In genomic region chr19:36585505-36585904, GRCm38 (mm10) we compare ENCODE assay signal across 27 mouse cellular contexts. TPM values are rescaled to one million over a fixed set of nuclear protein-coding genes. Genes with fewer than 3 reads are reported as not detected.
DNase-seq lines count a peak whose midpoint lies in the region; ATAC-seq and TF ChIP-seq lines count a peak whose summit lies in the region.
"Had no signal": no experiment of that assay in that cellular context is flagged by ENCODE, and none has a peak within 500 bp of the region (broad histone marks: within the 10 kb centered on the region; RNA-seq: fewer than 3 reads in every experiment).

No protein-coding gene starts in this region.

- no peak for DNase-seq in liver, postnatal 0 days
- DNase-seq in MEL (ENCODE audit: low read depth, low spot score), result no peak
- DNase-seq in stomach, postnatal 0 days (ENCODE audit: low spot score), result no peak
- DNase-seq: adrenal gland, postnatal 25 days; cerebellum, adult 18-20 months; cerebellum, postnatal 14 days; gastrocnemius, postnatal 10 days; heart, postnatal 36 days; kidney, adult 18-20 months; lung, embryonic 14.5 days; lung, postnatal 36 days; thymus, postnatal 14 days had no signal

- no peaks in the 10 kb centered on the region for H3K79me2 ChIP-seq in MEL (ENCODE audit: control insufficient read depth, insufficient read depth, low read length, poor library complexity)

- 93% methylated on average over 1 of the region's 1 CpGs for WGBS in intestine, postnatal 0 days
- 100% methylated on average over 1 of the region's 1 CpGs for WGBS in intestine, embryonic 16.5 days
- 97% methylated on average over 1 of the region's 1 CpGs for WGBS in liver, postnatal 0 days (ENCODE audit: insufficient replicate concordance)
- WGBS in liver, embryonic 12.5 days (ENCODE audit: insufficient replicate concordance), result 82% methylated on average over 1 of the region's 1 CpGs
- WGBS in stomach, postnatal 0 days, result 91% methylated on average over 1 of the region's 1 CpGs

- H3K4me2 ChIP-seq in intestine, postnatal 0 days (replicated peaks; ENCODE audit: low read depth), result no peak overlapping the region
- no peak overlapping the region for H3K4me2 ChIP-seq in intestine, embryonic 16.5 days (ENCODE audit: low read depth, low read length)
- H3K4me2 ChIP-seq in liver, postnatal 0 days (ENCODE audit: low read depth, low read length), result no peak overlapping the region
- H3K4me2 ChIP-seq in liver, embryonic 12.5 days, result no peak overlapping the region
- no peak overlapping the region for H3K4me2 ChIP-seq in stomach, postnatal 0 days (replicated peaks; ENCODE audit: low read depth)
- H3K4me2 ChIP-seq: heart, embryonic 15.5 days; hindbrain, embryonic 13.5 days; limb, embryonic 13.5 days; lung, embryonic 14.5 days; midbrain, embryonic 12.5 days had no signal

- no peaks in the 10 kb centered on the region for H3K36me3 ChIP-seq in intestine, postnatal 0 days (ENCODE audit: control insufficient read depth, insufficient read depth)
- H3K36me3 ChIP-seq in intestine, embryonic 16.5 days (ENCODE audit: control insufficient read depth, insufficient read depth, low read length), result no peaks in the 10 kb centered on the region
- H3K36me3 ChIP-seq in liver, postnatal 0 days (replicated peaks; ENCODE audit: insufficient read depth, low read length), result no peaks in the 10 kb centered on the region
- H3K36me3 ChIP-seq in liver, embryonic 12.5 days, result no peaks in the 10 kb centered on the region
- no peaks in the 10 kb centered on the region for H3K36me3 ChIP-seq in MEL (ENCODE audit: control insufficient read depth in 1 of 2, insufficient read depth in 2 of 2, low read length in 2 of 2)
- peaks cover 3% of the 10 kb centered on the region; the same call in 1 of the 2 replicates for H3K36me3 ChIP-seq in stomach, postnatal 0 days (ENCODE audit: control insufficient read depth, insufficient read depth, low read length)
- H3K36me3 ChIP-seq: G1E; heart, embryonic 15.5 days; midbrain, embryonic 12.5 days had no signal

- H3K27ac ChIP-seq in intestine, postnatal 0 days (ENCODE audit: low read depth, low read length), result no peak overlapping the region
- no peak overlapping the region for H3K27ac ChIP-seq in intestine, embryonic 16.5 days (ENCODE audit: low read length)
- no peak overlapping the region for H3K27ac ChIP-seq in liver, postnatal 0 days (ENCODE audit: low read depth)
- H3K27ac ChIP-seq in liver, embryonic 12.5 days, result no peak overlapping the region
- no peak overlapping the region for H3K27ac ChIP-seq in MEL (ENCODE audit: control insufficient read depth, low read depth, low read length)
- no peak overlapping the region for H3K27ac ChIP-seq in stomach, postnatal 0 days (replicated peaks)
- H3K27ac ChIP-seq: heart, embryonic 10.5 days; heart, embryonic 15.5 days; hindbrain, embryonic 13.5 days; left cerebral cortex, adult 2 months; limb, embryonic 13.5 days; liver, embryonic 14.5 days; midbrain, embryonic 12.5 days had no signal

- TF ChIP-seq POLR2A in MEL (IDR thresholded peaks at IDR 0.05; ENCODE audit: control insufficient read depth in 1 of 2, insufficient read depth in 1 of 2, low read depth in 1 of 2, low read length in 2 of 2, poor library complexity in 1 of 2), result no peak

- ATAC-seq in intestine, postnatal 0 days, result no peak
- no peak for ATAC-seq in intestine, embryonic 16.5 days
- ATAC-seq in liver, postnatal 0 days, result no peak
- no peak for ATAC-seq in liver, embryonic 12.5 days
- ATAC-seq in stomach, postnatal 0 days (ENCODE audit: low FRiP score, low TSS enrichment), result no peak
- ATAC-seq in granulocyte monocyte progenitor cell, adult 5-6 weeks (replicated peaks; ENCODE audit: poor library complexity, severe bottlenecking), result no peak
- ATAC-seq: forebrain, embryonic 16.5 days had no signal

- no peaks in the 10 kb centered on the region for H3K9me3 ChIP-seq in intestine, postnatal 0 days (ENCODE audit: control insufficient read depth)
- no peaks in the 10 kb centered on the region for H3K9me3 ChIP-seq in intestine, embryonic 16.5 days (ENCODE audit: control insufficient read depth, low read length)
- no peaks in the 10 kb centered on the region for H3K9me3 ChIP-seq in liver, postnatal 0 days (ENCODE audit: low read length)
- H3K9me3 ChIP-seq in liver, embryonic 12.5 days (replicated peaks), result no peaks in the 10 kb centered on the region
- no peaks in the 10 kb centered on the region for H3K9me3 ChIP-seq in MEL (replicated peaks; ENCODE audit: insufficient read depth, low read length)
- no peaks in the 10 kb centered on the region for H3K9me3 ChIP-seq in stomach, postnatal 0 days (ENCODE audit: control insufficient read depth, low read length)
- H3K9me3 ChIP-seq: G1E; heart, embryonic 10.5 days; heart, embryonic 15.5 days; hindbrain, embryonic 13.5 days; limb, embryonic 13.5 days; megakaryocyte, embryonic 14.5 days; midbrain, embryonic 12.5 days had no signal

- H3K4me1 ChIP-seq in intestine, postnatal 0 days (replicated peaks; ENCODE audit: control insufficient read depth, insufficient read depth, low read length), result no peaks in the 10 kb centered on the region
- H3K4me1 ChIP-seq in intestine, embryonic 16.5 days (ENCODE audit: control insufficient read depth, insufficient read depth, low read length), result no peaks in the 10 kb centered on the region
- H3K4me1 ChIP-seq in liver, postnatal 0 days (ENCODE audit: insufficient read depth), result no peaks in the 10 kb centered on the region
- no peaks in the 10 kb centered on the region for H3K4me1 ChIP-seq in liver, embryonic 12.5 days
- no peaks in the 10 kb centered on the region for H3K4me1 ChIP-seq in MEL (ENCODE audit: control insufficient read depth in 1 of 2, insufficient read depth in 2 of 2, low read length in 2 of 2)
- H3K4me1 ChIP-seq in stomach, postnatal 0 days (replicated peaks; ENCODE audit: control insufficient read depth, insufficient read depth), result no peaks in the 10 kb centered on the region
- H3K4me1 ChIP-seq: heart, embryonic 10.5 days; hindbrain, embryonic 13.5 days; limb, embryonic 13.5 days; megakaryocyte, embryonic 14.5 days; midbrain, embryonic 12.5 days had no signal

- H3K27me3 ChIP-seq in intestine, postnatal 0 days (replicated peaks; ENCODE audit: control insufficient read depth, insufficient read depth, low read length), result no peaks in the 10 kb centered on the region
- H3K27me3 ChIP-seq in intestine, embryonic 16.5 days (replicated peaks; ENCODE audit: control insufficient read depth, insufficient read depth, low read length), result no peaks in the 10 kb centered on the region
- no peaks in the 10 kb centered on the region for H3K27me3 ChIP-seq in liver, postnatal 0 days (ENCODE audit: insufficient read depth, low read length)
- H3K27me3 ChIP-seq in liver, embryonic 12.5 days (replicated peaks), result no peaks in the 10 kb centered on the region
- H3K27me3 ChIP-seq in MEL (ENCODE audit: control insufficient read depth in 1 of 2, insufficient read depth in 2 of 2, low read length in 2 of 2), result no peaks in the 10 kb centered on the region; a peak in 1 of 4 replicates
- no peaks in the 10 kb centered on the region for H3K27me3 ChIP-seq in stomach, postnatal 0 days (ENCODE audit: control insufficient read depth, insufficient read depth, low read length)
- H3K27me3 ChIP-seq: heart, embryonic 15.5 days; hindbrain, embryonic 13.5 days; limb, embryonic 13.5 days; megakaryocyte, embryonic 14.5 days; midbrain, embryonic 12.5 days had no signal

- TF ChIP-seq EP300 in liver, postnatal 0 days (IDR thresholded peaks at IDR 0.05; ENCODE audit: low read depth), result no peak
- no peak for TF ChIP-seq EP300 in MEL (IDR thresholded peaks at IDR 0.05; ENCODE audit: low read depth in 1 of 2, low read length in 2 of 2)
- TF ChIP-seq EP300 in stomach, postnatal 0 days (optimal IDR thresholded peaks at IDR 0.05), result no peak

- no peak overlapping the region for H3K4me3 ChIP-seq in intestine, postnatal 0 days (ENCODE audit: low read depth, low read length)
- no peak overlapping the region for H3K4me3 ChIP-seq in intestine, embryonic 16.5 days (ENCODE audit: low read length)
- H3K4me3 ChIP-seq in liver, postnatal 0 days (ENCODE audit: low read depth, low read length), result no peak overlapping the region
- no peak overlapping the region for H3K4me3 ChIP-seq in liver, embryonic 12.5 days
- no peak overlapping the region for H3K4me3 ChIP-seq in MEL (ENCODE audit: control insufficient read depth in 1 of 2, insufficient read depth in 1 of 2, low read depth in 2 of 2, low read length in 2 of 2)
- H3K4me3 ChIP-seq in stomach, postnatal 0 days (ENCODE audit: low read depth, low read length), result no peak overlapping the region
- H3K4me3 ChIP-seq: erythroblast, embryonic 14.5 days; heart, embryonic 10.5 days; heart, embryonic 15.5 days; hindbrain, embryonic 13.5 days; left cerebral cortex, adult 2 months; limb, embryonic 13.5 days; megakaryocyte, embryonic 14.5 days; midbrain, embryonic 12.5 days had no signal

- H3K9ac ChIP-seq in intestine, postnatal 0 days (ENCODE audit: low read depth, low read length), result no peak overlapping the region
- no peak overlapping the region for H3K9ac ChIP-seq in intestine, embryonic 16.5 days (ENCODE audit: low read depth, low read length)
- no peak overlapping the region for H3K9ac ChIP-seq in liver, postnatal 0 days (replicated peaks)
- no peak overlapping the region for H3K9ac ChIP-seq in liver, embryonic 12.5 days
- H3K9ac ChIP-seq in MEL (ENCODE audit: control insufficient read depth, low read depth, low read length, poor library complexity, severe bottlenecking), result no peak overlapping the region
- H3K9ac ChIP-seq in stomach, postnatal 0 days (ENCODE audit: low read length), result no peak overlapping the region
- H3K9ac ChIP-seq: heart, embryonic 15.5 days; hindbrain, embryonic 13.5 days; limb, embryonic 13.5 days; liver, embryonic 14.5 days; lung, embryonic 14.5 days; midbrain, embryonic 12.5 days had no signal

- TF ChIP-seq CTCF in intestine, postnatal 0 days (IDR thresholded peaks at IDR 0.05; ENCODE audit: low read depth), result peak; percentile 46
- peak; percentile 22 for TF ChIP-seq CTCF in liver, postnatal 0 days (IDR thresholded peaks at IDR 0.05; ENCODE audit: low read depth)
- TF ChIP-seq CTCF in MEL (IDR thresholded peaks at IDR 0.05 in 2 of 3, conservative IDR thresholded peaks at IDR 0.05 in 1 of 3; ENCODE audit: control insufficient read depth in 1 of 3, insufficient read depth in 1 of 3, low read depth in 2 of 3, low read length in 3 of 3, poor library complexity in 1 of 3, severe bottlenecking in 1 of 3), result peak in 2 of 3 experiments; percentile 12 to 19; a peak in 2 of 6 replicates
- peak; percentile 54 for TF ChIP-seq CTCF in stomach, postnatal 0 days (IDR thresholded peaks at IDR 0.05; ENCODE audit: low read depth)

- no peak for TF ChIP-seq RAD21 in MEL (IDR thresholded peaks at IDR 0.05; ENCODE audit: low read depth, low read length)

RNA-seq across cellular contexts. Expression of gene Hectd2, which starts 31.1 kb away (rescaled TPM):
- 0.64 and 1.0 TPM in 2 replicates for polyA plus RNA-seq in intestine, postnatal 0 days (2015; fragmentation: Nextera tagmentation; extraction: Ambion mirVana)
- polyA plus RNA-seq in intestine, embryonic 16.5 days (2015; fragmentation: Nextera tagmentation; extraction: Ambion mirVana), result 1.3 and 1.4 TPM in 2 replicates
- 0.69 and 1.00 TPM in 2 replicates for polyA plus RNA-seq in liver, postnatal 0 days (2015; fragmentation: Nextera tagmentation; extraction: Ambion mirVana)
- polyA plus RNA-seq in liver, embryonic 12.5 days (2016; fragmentation: Nextera tagmentation; extraction: Ambion mirVana), result 0.82 and 0.96 TPM in 2 replicates
- 0.12 and 0.39 TPM in 2 replicates for total RNA-seq in MEL (2012; rRNA removed)
- 1 to 10 TPM in 1 of 2 experiments, not detected in 1; 2.0 TPM for polyA plus RNA-seq in MEL (2012; ENCODE audit: insufficient read depth in 1 of 2, insufficient read length in 2 of 2, low read depth in 1 of 2, low replicate concordance in 2 of 2, missing spikeins in 1 of 2)
- polyA plus RNA-seq in stomach, postnatal 0 days (2015; fragmentation: Nextera tagmentation; extraction: Ambion mirVana), result 1.4 TPM in 2 replicates
- 3.0 and 4.5 TPM in 2 replicates for total RNA-seq in granulocyte monocyte progenitor cell, adult 5-6 weeks (2014; fragmentation: Nextera tagmentation)
- total RNA-seq in granulocyte monocyte progenitor cell, adult 5-6 weeks (2017), result 2.1 and 2.4 TPM in 2 replicates
- polyA plus RNA-seq: erythroblast, embryonic 14.5 days had no signal
